Comparison of ENCODE assay signal across 9 mouse cellular contexts in the genomic region with DNA sequence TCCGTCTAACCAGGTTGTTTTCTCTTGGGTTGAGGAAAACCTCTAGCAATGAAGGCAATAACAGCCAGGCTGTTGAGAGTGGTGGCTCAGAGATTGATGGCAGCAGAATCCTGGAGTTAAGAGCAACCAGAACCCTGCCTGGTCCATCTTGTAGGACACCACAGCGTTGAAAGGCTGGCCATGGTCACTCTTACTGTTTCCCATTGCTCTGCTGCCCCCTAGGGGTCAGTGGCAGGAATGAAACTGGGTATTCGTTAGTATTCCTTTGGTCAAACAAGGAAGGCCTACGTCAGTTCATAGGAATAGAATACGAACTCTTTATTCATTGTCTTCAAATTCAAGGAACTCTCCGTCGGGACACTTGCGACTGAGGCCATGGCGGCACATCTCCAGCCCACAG. TPM values are rescaled to one million over a fixed set of nuclear protein-coding genes. Genes with fewer than 3 reads are reported as not detected.
A peak's percentile ranks its signal among the peaks of the same experiment; 100 is the strongest.
DNase-seq lines count a peak whose midpoint lies in the region; ATAC-seq and TF ChIP-seq lines count a peak whose summit lies in the region.
"Had no signal": no experiment of that assay in that cellular context is flagged by ENCODE, and none has a peak within 500 bp of the region (broad histone marks: within the 10 kb centered on the region; RNA-seq: fewer than 3 reads in every experiment).

No protein-coding gene starts in this region.

- TF ChIP-seq CTCF in lung, embryonic 14.5 days (IDR thresholded peaks at IDR 0.05; ENCODE audit: low read depth): peak; percentile 97

- H3K4me2 ChIP-seq in lung, embryonic 14.5 days: no peak overlapping the region

- 13% methylated on average over 9 of the region's 9 CpGs for WGBS in large intestine, adult 2 months
- WGBS in lung, embryonic 14.5 days: 11% methylated on average over 9 of the region's 9 CpGs

- no peaks in the 10 kb centered on the region for H3K4me1 ChIP-seq in lung, embryonic 14.5 days (ENCODE audit: insufficient read depth)

- no peak overlapping the region for H3K9ac ChIP-seq in lung, embryonic 14.5 days

- H3K4me3 ChIP-seq in lung, embryonic 14.5 days (ENCODE audit: low read depth, low read length): no peak overlapping the region
- H3K4me3 ChIP-seq: erythroblast, embryonic 14.5 days had no signal

- no peaks in the 10 kb centered on the region for H3K9me3 ChIP-seq in lung, embryonic 14.5 days (ENCODE audit: low read depth, low read length)

- H3K27ac ChIP-seq in lung, embryonic 14.5 days (ENCODE audit: low read depth): no peak overlapping the region

- ATAC-seq in lung, embryonic 14.5 days (ENCODE audit: insufficient read depth): peak; percentile 70; the same call in 1 of the 2 replicates

- DNase-seq in B cell, adult 2 months: peak; percentile 67 to 72
- DNase-seq in R1 (ENCODE audit: low read depth, low spot score) (peak; percentile 54), MN1 (ENCODE audit: low spot score) (no peak)
- peak; percentile 67 to 71 for DNase-seq in cerebellum, postnatal 36 days
- DNase-seq in gastrocnemius, adult 18-20 months (ENCODE audit: low spot score): peak; percentile 61
- DNase-seq in large intestine, adult 2 months (ENCODE audit: low read depth, low spot score): peak; percentile 27
- peak; percentile 87 for DNase-seq in lung, embryonic 14.5 days
- peak; percentile 87 for DNase-seq in retina, embryonic 14.5 days (ENCODE audit: low spot score)

- no peaks in the 10 kb centered on the region for H3K36me3 ChIP-seq in lung, embryonic 14.5 days (ENCODE audit: insufficient read depth)

- H3K27me3 ChIP-seq in lung, embryonic 14.5 days (ENCODE audit: insufficient read depth, low read length): peaks cover 42% of the 10 kb centered on the region

RNA-seq across cellular contexts. Expression of gene Dmrt3, which starts 18.4 kb away (rescaled TPM):
- not detected for total RNA-seq in gastrocnemius, adult 18-20 months (2021)
- 0.62 and 0.81 TPM in 2 replicates for polyA plus RNA-seq in large intestine, adult 2 months (2012; rRNA removed)
- 0.35 and 0.49 TPM in 2 replicates for polyA plus RNA-seq in lung, embryonic 14.5 days (2014; fragmentation: Nextera tagmentation; extraction: Ambion mirVana)
- polyA plus RNA-seq: erythroblast, embryonic 14.5 days had no signal

RNA-seq across cellular contexts. Expression of gene Dmrt2, which starts 43.7 kb away (rescaled TPM):
- total RNA-seq in gastrocnemius, adult 18-20 months (2021): 1 to 10 TPM; 4.9 to 5.8 TPM
- polyA plus RNA-seq in large intestine, adult 2 months (2012; rRNA removed): 0.32 and 0.42 TPM in 2 replicates
- 0.41 and 0.62 TPM in 2 replicates for polyA plus RNA-seq in lung, embryonic 14.5 days (2014; fragmentation: Nextera tagmentation; extraction: Ambion mirVana)
